Mouse (Mus musculus): Measurements from ENCODE around the gene Miga1. TPM values are rescaled to one million over a fixed set of nuclear protein-coding genes. Genes with fewer than 3 reads are reported as not detected.

Gene Miga1
- polyA plus RNA-seq (2014; fragmentation: Illumina TruSeq; extraction: RNeasy Lipid Tissue Mini Kit (QIAGEN cat#74804)) = 36.9 TPM

DNA sequence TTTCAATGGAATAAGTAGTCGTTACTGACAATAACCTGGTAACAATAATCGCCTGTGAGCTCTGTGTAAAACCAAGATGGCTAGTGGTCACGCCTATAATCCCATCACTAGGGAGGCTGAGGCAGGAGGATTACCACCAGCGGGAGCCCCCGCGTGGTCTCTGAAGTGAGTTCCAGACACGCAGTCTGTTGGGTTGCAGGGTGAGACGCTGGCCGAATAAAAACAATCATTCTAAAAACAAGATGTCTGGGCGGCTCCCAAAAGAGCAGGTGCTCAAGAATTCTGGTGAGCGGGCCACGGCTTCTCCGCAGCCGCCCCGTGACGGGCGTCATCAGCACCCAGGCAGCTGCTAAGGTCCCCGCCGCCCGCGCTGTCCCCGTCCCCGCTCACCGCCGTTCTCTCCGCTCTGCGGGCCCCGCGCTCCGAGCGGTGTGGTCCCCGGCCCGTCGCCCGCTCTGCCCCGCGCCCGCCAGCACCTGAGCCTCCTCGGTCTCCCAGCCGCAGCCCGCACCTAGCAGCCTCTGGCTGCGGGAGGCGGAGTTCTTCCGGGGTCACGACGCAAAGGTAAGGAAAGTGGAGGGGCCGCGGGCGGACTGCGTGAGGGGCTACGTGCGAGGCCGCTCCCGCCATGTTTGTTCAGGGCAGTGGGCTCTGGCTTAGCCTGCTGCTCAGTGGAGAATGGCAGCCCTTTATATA lies at the start of gene Miga1:
Gene Miga1 (minus strand): TSS at position 546 of the 696 bp plus-strand sequence.

DNA sequence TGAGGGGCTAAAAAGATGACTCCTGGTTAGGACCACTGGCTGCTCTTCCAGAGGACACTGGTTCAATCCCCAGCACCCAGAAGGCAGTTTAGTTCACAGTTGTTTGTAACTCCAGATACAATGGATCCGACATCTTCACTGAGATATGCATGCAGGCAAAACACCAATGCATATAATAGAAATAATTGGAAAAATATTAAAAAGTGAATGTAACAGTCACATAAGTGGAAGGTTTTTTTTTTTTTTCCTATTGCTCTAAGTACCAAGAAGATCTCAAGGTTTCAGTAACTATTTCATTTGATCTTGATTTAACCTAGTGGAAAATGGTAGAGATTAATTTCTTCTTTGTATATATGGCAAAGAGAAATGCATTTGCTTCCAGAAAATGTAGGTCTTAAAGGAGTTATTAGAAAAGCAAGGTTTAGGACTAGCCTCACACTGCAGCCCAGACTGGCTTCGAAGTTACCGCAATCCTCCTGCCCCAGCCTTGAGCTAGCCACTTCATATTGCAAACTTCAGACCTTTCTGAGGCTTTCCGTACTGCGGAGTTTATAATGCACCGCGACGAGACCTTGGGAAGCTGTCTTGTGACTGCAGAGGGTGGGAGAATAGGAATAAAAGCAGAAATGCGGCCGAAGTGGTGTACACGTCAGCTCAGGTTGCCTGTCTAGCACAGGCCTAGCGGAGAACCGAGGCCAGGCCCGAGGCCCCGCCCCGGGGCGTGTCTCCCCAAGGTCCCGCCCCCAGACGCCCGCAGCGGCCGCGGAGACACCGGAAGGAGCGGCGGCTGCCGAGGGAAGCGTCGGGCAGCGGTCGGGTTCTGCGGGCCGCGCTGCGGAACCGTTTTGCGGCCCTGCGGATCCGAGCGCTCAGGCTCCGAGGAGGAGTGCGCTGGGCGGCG lies 5.8 kb upstream of the Miga1 start, which contains the start of gene Usp33:
Gene Usp33 (plus strand): TSS at position 747 of the 901 bp plus-strand sequence.

GRCm38 (mm10) chr3:152266036-152266421 lies 74.2 kb downstream of the Miga1 start, which contains the start of gene Nexn:
Gene Nexn (minus strand): TSS chr3:152266350.

Other genes starting within 250 kb of the Miga1 start
- gene Gipc2, start 174.2 kb downstream of the Miga1 start, polyA plus RNA-seq (2014; fragmentation: Illumina TruSeq; extraction: RNeasy Lipid Tissue Mini Kit (QIAGEN cat#74804)) = 4.9 TPM
- 194 TPM for gene Dnajb4, start 130.1 kb downstream of the Miga1 start, polyA plus RNA-seq (2014; fragmentation: Illumina TruSeq; extraction: RNeasy Lipid Tissue Mini Kit (QIAGEN cat#74804))
- 262 TPM for gene Fubp1, start 130.0 kb downstream of the Miga1 start, polyA plus RNA-seq (2014; fragmentation: Illumina TruSeq; extraction: RNeasy Lipid Tissue Mini Kit (QIAGEN cat#74804))
- gene Nexn, start 74.1 kb downstream of the Miga1 start, polyA plus RNA-seq (2014; fragmentation: Illumina TruSeq; extraction: RNeasy Lipid Tissue Mini Kit (QIAGEN cat#74804)) = 309 TPM
- gene Usp33, start 6.1 kb upstream of the Miga1 start, polyA plus RNA-seq (2014; fragmentation: Illumina TruSeq; extraction: RNeasy Lipid Tissue Mini Kit (QIAGEN cat#74804)) = 129 TPM
- 96.5 TPM for gene Zzz3, start 55.1 kb upstream of the Miga1 start, polyA plus RNA-seq (2014; fragmentation: Illumina TruSeq; extraction: RNeasy Lipid Tissue Mini Kit (QIAGEN cat#74804))